Mouse (Mus musculus): Measurements from ENCODE around the gene Dhdh.

DNA sequence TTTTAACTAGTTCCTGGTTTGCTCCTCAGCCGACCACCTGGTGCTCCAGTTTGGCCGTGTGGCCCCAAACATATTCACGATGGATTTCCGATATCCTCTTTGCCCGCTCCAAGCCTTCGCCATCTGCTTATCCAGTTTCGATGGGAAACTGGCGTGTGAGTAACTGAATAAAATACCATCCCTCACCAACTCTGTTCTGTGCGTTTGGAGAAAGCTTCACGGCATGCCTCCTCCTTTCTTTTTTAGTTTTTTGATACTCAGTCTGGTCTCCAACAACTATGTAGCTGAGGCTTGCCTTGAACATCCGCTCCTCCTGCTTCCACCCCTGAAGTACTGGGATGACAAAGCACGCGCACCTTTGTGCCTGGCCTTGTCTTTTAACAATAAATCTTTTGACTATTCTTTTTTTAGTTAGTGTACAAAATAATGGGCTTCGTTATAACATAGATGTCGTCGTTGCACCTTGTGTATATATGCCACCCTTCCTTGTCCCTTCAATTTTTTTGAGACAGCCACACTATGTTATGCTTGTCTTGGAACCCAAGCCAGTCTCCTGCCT is 33.7 kb upstream of the Dhdh start:
- TF ChIP-seq GATA1 (IDR thresholded peaks at IDR 0.05; ENCODE audit: borderline replicate concordance, low read length) (no peak), FLI1 (IDR thresholded peaks at IDR 0.05; ENCODE audit: low read length) (no peak)
